Mouse (Mus musculus): ENCODE measurements around the gene Cox11. TPM values are rescaled to one million over a fixed set of nuclear protein-coding genes. Genes with fewer than 3 reads are reported as not detected.

Gene Cox11
- 10 to 100 TPM; 13.3 to 15.5 TPM for total RNA-seq (2023)

DNA sequence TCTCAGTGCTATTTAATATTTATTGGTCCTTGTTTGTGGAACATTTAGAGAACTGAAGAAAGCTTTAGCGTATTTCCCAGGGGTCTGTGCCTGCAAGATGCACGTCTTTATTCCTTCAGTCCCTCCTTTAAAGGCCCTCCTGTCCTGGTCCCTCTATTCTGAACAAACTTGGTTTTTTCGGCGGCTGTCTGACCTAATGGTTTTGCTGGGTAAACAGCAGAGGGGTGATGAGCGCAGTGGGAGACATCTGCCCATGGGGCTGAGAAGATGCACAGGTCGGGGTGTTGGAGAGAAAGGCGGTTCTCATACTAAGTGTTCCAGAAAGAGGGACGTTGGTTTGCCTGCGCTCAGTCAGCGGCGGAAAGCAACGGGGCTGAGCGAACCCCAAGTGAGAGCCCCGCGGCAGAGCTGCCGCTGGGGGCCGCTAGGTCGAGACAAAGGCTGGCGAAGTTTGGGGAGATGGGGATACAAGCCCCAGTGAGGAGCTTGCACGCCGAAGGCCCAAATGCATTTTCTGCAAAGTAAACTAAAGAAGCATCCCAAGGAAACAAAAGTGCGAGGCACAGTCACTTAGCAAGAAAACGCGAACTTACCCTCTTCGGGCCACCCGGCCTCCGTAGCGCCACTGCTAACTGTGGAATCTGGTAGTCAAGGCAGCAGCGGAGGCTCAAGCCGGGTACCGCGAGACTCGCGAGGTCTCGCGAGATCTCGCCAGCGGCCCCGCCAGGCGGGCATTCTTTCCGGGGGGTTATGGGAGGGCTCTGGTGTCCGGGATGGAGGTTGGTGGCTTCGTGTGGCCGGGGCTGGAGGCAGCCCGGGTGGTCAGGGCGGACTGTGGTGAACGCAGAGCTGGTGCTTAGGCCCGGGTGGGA lies at the start of gene Cox11, which contains the start of gene Stxbp4:
TSS of gene Cox11 (plus strand) at position 734 of the 872 bp plus-strand sequence.
TSS of gene Stxbp4 (minus strand) at position 645 of the 872 bp plus-strand sequence.

GRCm38 (mm10) chr11:90687460-90688416 lies 49.8 kb downstream of the Cox11 start, which contains the start of gene Tom1l1:
Tom1l1 (minus strand) TSS chr11:90688366.

Other genes starting within 250 kb of the Cox11 start
- gene Hlf, start 247.3 kb upstream of the Cox11 start, total RNA-seq (2023): not detected
- gene Stxbp4, start 89 bp upstream of the Cox11 start, total RNA-seq (2023): 1 to 10 TPM; 9.5 to 9.9 TPM
- not detected for gene Tom1l1, start 50.2 kb downstream of the Cox11 start, total RNA-seq (2023)